Mouse (Mus musculus) embryonic facial prominence, embryonic 11.5 days (tissue): ENCODE data around the gene Maml1. TPM values are rescaled to one million over a fixed set of nuclear protein-coding genes. Genes with fewer than 3 reads are reported as not detected.
"Not testable (repeated sequence)": the region's sequence is repeated elsewhere in the genome, so short reads cannot be mapped to it uniquely, and the experiment has no call there.

ENCODE experiments used
- ATAC-seq: fragments of 200-750 bp; cut with Nextera tagmentation; replicated peaks from 2 replicates; pipeline ENCODE4 v1.8.0; 2017; ENCODE audit warnings: low read depth; ENCODE audit not compliant: insufficient number of reproducible peaks, low FRiP score, low TSS enrichment
- DNase-seq: peaks from one replicate; pipeline ENCODE4 v3.0.0-alpha.2; 2015; ENCODE audit warnings: low spot score
- H3K27ac ChIP-seq: fragments of 300-500 bp; sonication (generic); replicated peaks from 2 replicates; pipeline ENCODE4 v1.5.1; 2014; ENCODE audit warnings: mild to moderate bottlenecking, low read depth, low read length, control low read depth
- H3K27me3 ChIP-seq: fragments of 300-500 bp; sonication (generic); 2 replicates; pipeline ENCODE4 v1.6.1; 2014; ENCODE audit warnings: mild to moderate bottlenecking, low read length, moderate library complexity, mixed read lengths; ENCODE audit not compliant: control insufficient read depth, insufficient read depth
- H3K36me3 ChIP-seq: fragments of 300-500 bp; sonication (generic); replicated peaks from 2 replicates; pipeline ENCODE4 v1.6.1; 2014; ENCODE audit warnings: low read depth, mild to moderate bottlenecking, low read length, moderate library complexity, mixed read lengths; ENCODE audit not compliant: control insufficient read depth, insufficient read depth
- H3K4me1 ChIP-seq: fragments of 300-500 bp; sonication (generic); 2 replicates; pipeline ENCODE4 v1.6.1; 2014; ENCODE audit warnings: low read length, mixed read lengths; ENCODE audit not compliant: control insufficient read depth, insufficient read depth
- H3K4me2 ChIP-seq: fragments of 300-500 bp; sonication (generic); 2 replicates; pipeline ENCODE4 v1.6.1; 2014; ENCODE audit warnings: low read depth, mild to moderate bottlenecking, control low read depth, low read length, moderate library complexity
- H3K4me3 ChIP-seq: fragments of 300-500 bp; sonication (generic); 2 replicates; pipeline ENCODE4 v1.5.1; 2014; ENCODE audit warnings: low read depth, low read length, control low read depth
- H3K9ac ChIP-seq: fragments of 300-500 bp; sonication (generic); replicated peaks from 2 replicates; pipeline ENCODE4 v1.6.1; 2014; ENCODE audit warnings: mild to moderate bottlenecking, control low read depth, low read length
- H3K9me3 ChIP-seq: fragments of 300-500 bp; sonication (generic); replicated peaks from 2 replicates; pipeline ENCODE4 v1.6.1; 2016; ENCODE audit warnings: mild to moderate bottlenecking, low read length, inconsistent platforms, mixed read lengths; ENCODE audit not compliant: control insufficient read depth
- WGBS: fragments of 180-500 bp; shearing (Covaris S2); extraction: QIAGEN DNeasy Blood & Tissue Kit; methylation state at CpG from one replicate; pipeline ENCODE4 v1.1.7; 2014; 5-methylcytosine and 5-hydroxymethylcytosine counted together
- polyA plus RNA-seq: library from polyadenylated mRNA; unstranded; fragments of >200 nt; fragmentation: Nextera tagmentation; extraction: Ambion mirVana; gene quantifications from 2 replicates; pipeline ENCODE4 v1.2.1, GENCODE M21; 2014

Maml1 gene
- polyA plus RNA-seq, 1 experiment from 2014 or later, result 11.9 TPM

DNA sequence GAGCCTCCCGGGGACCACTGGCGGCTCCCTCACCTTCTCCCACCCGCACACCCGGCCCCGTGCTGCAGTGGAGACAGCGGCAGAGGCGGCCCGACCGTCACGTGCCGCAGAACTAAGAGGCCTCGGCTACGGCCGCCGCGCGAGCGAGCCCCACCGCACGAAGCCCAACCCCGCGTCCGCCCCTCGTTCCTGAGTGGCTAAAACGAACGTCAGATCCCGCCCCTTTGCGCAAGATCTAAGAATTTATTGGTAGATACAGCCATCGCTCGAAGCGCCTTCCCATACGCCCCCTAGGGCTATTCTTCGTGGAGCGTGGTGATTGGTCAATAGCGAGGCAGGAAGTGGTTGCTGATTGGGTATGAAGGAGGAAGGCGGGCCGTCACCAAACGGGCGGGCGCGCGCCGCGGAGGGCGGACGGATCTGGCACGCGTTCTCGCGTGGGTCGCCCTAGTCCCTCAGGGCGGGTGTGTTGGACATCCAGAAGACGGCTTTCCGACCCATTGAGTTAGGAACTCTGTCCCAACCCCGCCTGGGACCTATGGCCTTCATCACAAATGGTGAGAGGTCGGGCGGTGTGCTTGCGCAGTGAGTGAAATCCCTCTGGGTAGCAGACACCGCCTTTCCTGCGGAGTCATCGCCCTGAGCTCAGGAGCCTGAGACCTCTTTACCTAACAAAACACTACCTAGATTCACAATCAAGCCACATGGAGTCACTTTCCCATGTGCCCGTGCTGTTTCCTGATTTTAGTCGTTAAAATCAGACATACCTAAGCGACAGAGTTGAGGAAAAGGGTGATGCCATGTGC, 33.6 kb upstream of the Maml1 start, which contains the start of gene Canx:
Gene Canx, minus strand, starts transcription at position 178 of the 806 bp plus-strand sequence.
- H3K9me3 ChIP-seq, result no peaks in the 10 kb centered on the region
- WGBS, result under 1% methylated on average over 64 of the region's 64 CpGs
- H3K27ac ChIP-seq, result peak within 1 kb of the TSS; percentile 87
- peak within 1 kb of the TSS; percentile 91 for H3K4me3 ChIP-seq
- H3K36me3 ChIP-seq, result no peaks in the 10 kb centered on the region
- H3K4me2 ChIP-seq, result peak within 1 kb of the TSS; percentile 78
- peak; percentile 100 for DNase-seq
- no peaks in the 10 kb centered on the region for H3K27me3 ChIP-seq
- peak; percentile 97 for ATAC-seq
- H3K4me1 ChIP-seq, result no peaks in the 10 kb centered on the region
- H3K9ac ChIP-seq, result peak within 1 kb of the TSS; percentile 96

DNA sequence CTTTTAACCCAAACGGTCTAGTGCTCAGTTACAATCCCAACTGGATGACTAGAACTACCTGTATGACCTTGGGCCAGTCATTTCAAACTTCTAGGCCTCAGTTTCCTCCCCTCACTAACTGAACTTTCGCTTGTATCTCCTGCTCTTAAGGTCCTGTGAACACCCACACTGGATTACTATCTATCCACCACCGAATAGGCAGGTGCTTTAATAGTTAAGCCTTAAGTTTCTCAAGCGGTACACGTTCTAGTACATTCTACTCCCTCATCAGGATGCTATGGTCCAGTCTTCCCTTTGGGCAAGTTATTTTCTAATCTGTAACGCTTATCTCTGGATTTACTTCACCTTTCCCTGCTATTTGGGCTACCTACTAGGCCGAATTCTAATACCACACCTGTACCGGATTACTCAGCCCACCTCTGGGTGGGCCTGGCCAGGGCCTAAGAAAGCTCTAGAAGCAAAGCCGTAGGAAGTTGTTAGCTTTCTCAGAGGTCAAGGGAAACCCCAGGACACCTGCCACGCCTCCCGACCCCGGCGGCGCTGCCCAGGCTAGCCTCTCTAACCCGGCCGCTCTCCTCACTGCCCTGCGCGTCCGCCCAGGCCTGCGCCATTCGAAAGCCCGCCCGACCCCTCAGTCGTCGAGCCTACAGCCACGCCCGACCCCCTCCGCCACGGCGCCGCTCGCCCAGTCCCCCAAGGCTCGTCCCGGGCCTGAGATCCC, 32.8 kb upstream of the Maml1 start:
- peak overlapping the region; percentile 78 for H3K4me2 ChIP-seq
- peak overlapping the region; percentile 96 for H3K9ac ChIP-seq
- H3K36me3 ChIP-seq, result no peaks in the 10 kb centered on the region
- DNase-seq (no peak), ATAC-seq (no peak; the same call in none of the 2 replicates)
- H3K27ac ChIP-seq, result peak overlapping the region; percentile 87
- peak overlapping the region; percentile 91 for H3K4me3 ChIP-seq
- H3K27me3 ChIP-seq, result no peaks in the 10 kb centered on the region
- no peaks in the 10 kb centered on the region for H3K4me1 ChIP-seq
- H3K9me3 ChIP-seq, result no peaks in the 10 kb centered on the region
- WGBS, result 1% methylated on average over 34 of the region's 34 CpGs

DNA sequence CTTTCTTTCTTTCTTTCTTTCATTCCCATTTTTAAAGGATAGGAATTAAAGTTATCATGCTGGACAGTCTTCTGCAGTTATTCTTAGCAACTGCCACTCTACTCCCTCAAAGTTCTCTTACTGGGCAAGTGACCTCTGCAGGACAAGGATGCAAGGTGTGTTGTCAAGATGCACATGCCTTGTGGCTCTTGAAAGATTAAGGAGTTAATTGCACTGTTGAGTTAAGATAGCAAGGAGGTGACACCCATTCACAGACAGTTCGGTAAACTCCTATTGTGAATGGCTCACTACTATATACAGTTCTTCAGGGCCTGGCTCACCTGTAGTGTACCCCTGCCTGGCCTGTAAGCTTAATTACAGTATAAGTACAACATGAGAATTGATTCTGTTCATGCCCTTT, 31.7 kb upstream of the Maml1 start:
- DNase-seq (no peak), ATAC-seq (no peak)
- 56% methylated on average over 1 of the region's 1 CpGs for WGBS
- H3K27me3 ChIP-seq, result no peaks in the 10 kb centered on the region
- no peak overlapping the region for H3K27ac ChIP-seq
- H3K4me1 ChIP-seq, result no peaks in the 10 kb centered on the region
- H3K9me3 ChIP-seq, result no peaks in the 10 kb centered on the region
- H3K4me2 ChIP-seq, result peak overlapping the region; percentile 78
- peak overlapping the region; percentile 91 for H3K4me3 ChIP-seq
- no peaks in the 10 kb centered on the region for H3K36me3 ChIP-seq
- H3K9ac ChIP-seq, result peak overlapping the region; percentile 22; the same call in 1 of the 2 replicates

DNA sequence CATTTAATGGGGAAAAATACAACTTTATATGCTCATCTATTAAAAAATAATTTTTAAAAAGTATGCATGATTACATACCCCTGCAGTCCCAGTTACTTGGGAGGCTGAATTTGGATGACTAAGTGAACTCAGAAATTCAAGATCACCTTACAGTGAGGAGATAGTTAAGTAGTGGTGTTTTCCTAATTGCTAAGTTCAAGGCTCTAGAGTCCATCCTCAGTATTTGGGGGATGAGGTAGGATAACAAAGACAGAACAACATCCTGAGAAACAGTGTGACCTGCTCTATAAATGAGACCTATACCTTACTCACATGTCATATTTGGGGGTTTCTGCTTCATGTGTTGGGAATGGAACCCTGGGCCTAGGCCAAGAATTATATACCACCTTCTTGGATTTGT, 30.2 kb upstream of the Maml1 start:
- no peak for ATAC-seq
- Histone ChIP-seq H3K4me2 (no peak overlapping the region), H3K27ac (no peak overlapping the region), H3K9ac (no peak overlapping the region), H3K27me3 (no peaks in the 10 kb centered on the region), H3K4me1 (no peaks in the 10 kb centered on the region), H3K9me3 (no peaks in the 10 kb centered on the region), H3K4me3 (no peak overlapping the region), H3K36me3 (no peaks in the 10 kb centered on the region)
- no peak for DNase-seq

DNA sequence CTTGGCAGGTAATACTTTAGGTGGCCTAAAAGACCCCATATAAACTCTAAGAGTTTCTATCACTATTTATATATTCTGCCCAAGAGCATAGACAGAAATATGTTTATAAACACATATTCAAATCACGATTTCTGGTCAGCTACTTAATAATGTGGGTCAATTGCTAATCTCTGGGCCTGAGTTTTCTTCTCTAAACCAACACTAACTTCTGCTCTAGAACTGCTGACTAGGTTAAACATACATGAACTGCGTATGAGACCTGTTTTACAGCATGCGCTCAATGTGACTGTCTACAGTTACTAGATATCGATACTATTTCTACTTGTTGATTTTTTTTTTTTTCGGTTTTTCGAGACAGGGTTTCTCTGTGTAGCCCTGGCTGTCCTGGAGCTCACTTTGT, 29.1 kb upstream of the Maml1 start:
- ATAC-seq, result no peak

DNA sequence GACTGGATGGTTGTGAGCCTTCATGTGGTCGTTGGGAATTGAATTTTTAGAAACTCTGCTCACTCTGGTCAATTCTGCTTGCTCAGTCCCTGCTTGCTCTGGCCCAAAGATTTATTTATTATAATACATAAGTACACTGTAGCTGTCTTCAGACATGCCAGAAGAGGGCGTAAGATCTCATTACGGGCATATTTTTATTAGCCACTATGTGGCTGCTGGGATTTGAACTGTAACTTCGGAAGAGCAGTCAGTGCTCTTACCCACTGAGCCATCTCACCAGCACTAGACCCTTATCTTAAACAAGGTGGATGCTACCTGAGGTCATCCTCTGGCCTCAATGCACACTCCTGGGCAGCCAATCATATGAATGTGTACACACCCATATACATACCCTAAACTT, 27.2 kb upstream of the Maml1 start:
- not testable (repeated sequence) for DNase-seq, H3K36me3 ChIP-seq, H3K27ac ChIP-seq, H3K4me1 ChIP-seq, H3K4me2 ChIP-seq, H3K9ac ChIP-seq, H3K27me3 ChIP-seq, H3K9me3 ChIP-seq, H3K4me3 ChIP-seq, ATAC-seq
- 87% methylated on average over 4 of the region's 4 CpGs for WGBS

More for the DNA sequence above, 29.1 kb upstream of the Maml1 start:
- no peak for DNase-seq
- no peaks in the 10 kb centered on the region for H3K27me3 ChIP-seq
- H3K4me1 ChIP-seq, result no peaks in the 10 kb centered on the region
- H3K9me3 ChIP-seq, result no peaks in the 10 kb centered on the region
- H3K27ac ChIP-seq, result no peak overlapping the region
- H3K4me3 ChIP-seq, result no peak overlapping the region
- 92% methylated on average over 6 of the region's 6 CpGs for WGBS
- H3K36me3 ChIP-seq, result no peaks in the 10 kb centered on the region
- H3K9ac ChIP-seq, result no peak overlapping the region
- H3K4me2 ChIP-seq, result no peak overlapping the region

DNA sequence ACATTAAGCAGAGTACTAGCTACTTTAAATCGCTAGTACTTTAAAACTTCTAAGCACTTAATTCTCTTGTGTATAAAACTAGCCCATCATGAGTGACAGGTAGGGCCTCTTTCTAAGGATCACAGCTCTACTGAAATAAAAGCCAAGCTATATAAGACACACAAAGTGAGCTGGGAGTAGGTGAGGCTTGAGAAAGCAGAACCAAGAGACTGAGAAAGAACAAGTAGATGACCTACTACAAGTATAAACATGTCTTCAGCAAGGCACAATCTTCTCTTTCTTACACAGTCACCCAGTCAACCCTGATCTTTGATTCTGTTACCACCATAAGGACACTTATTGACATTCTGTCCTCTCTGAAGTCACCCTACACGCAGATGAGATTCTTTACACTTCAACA, 20.7 kb upstream of the Maml1 start:
- Histone ChIP-seq H3K27ac (no peak overlapping the region), H3K9ac (no peak overlapping the region), H3K4me3 (no peak overlapping the region), H3K27me3 (no peaks in the 10 kb centered on the region), H3K9me3 (no peaks in the 10 kb centered on the region), H3K4me1 (no peaks in the 10 kb centered on the region), H3K36me3 (peaks cover 4% of the 10 kb centered on the region), H3K4me2 (no peak overlapping the region)
- WGBS, result 81% methylated on average over 2 of the region's 2 CpGs
- ATAC-seq (no peak), DNase-seq (no peak)

DNA sequence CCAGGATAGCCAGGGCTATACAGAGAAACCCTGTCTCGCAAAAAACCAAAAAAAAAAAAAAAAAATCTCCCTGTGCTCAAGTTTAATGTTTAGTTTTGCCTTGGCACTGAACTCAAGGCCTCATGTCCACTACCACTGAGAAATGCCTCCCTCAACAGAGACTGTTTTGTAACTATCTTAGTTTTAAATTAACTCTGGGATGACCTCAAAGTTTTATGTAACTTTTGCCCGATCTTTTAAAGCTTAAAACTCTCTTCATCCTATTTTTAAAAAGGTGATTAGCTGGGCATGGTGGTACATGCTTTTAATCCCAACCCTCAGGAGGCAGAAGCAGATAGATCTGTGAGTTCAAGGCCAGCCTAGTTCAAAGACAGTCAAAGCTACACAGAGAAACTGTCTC, 11.3 kb upstream of the Maml1 start:
- DNase-seq, result no peak
- H3K36me3 ChIP-seq, result peaks cover 19% of the 10 kb centered on the region
- H3K27me3 ChIP-seq, result no peaks in the 10 kb centered on the region
- WGBS, result 92% methylated on average over 2 of the region's 2 CpGs
- H3K4me3 ChIP-seq, result no peak overlapping the region
- no peaks in the 10 kb centered on the region for H3K4me1 ChIP-seq
- no peak overlapping the region for H3K27ac ChIP-seq
- H3K4me2 ChIP-seq, result no peak overlapping the region
- no peaks in the 10 kb centered on the region for H3K9me3 ChIP-seq
- H3K9ac ChIP-seq, result no peak overlapping the region
- no peak for ATAC-seq
